Mouse (Mus musculus) olfactory bulb, adult 2 months (tissue): ENCODE data around the gene Crybb1.

Experiments
- CTCF ChIP-seq: fragments of 200-500 bp; IDR thresholded peaks from 2 replicates; pipeline ENCODE4 v1.5.1; 2012; ENCODE audit warnings: low read depth, mild to moderate bottlenecking, low read length, moderate library complexity; ENCODE audit not compliant: insufficient read depth
- POLR2A ChIP-seq: fragments of 200-500 bp; IDR thresholded peaks from 2 replicates; pipeline ENCODE4 v1.6.1; 2012; ENCODE audit warnings: mild to moderate bottlenecking, low read depth, low read length, moderate library complexity; ENCODE audit not compliant: insufficient read depth

- TF ChIP-seq POLR2A = no peak
- no peak for TF ChIP-seq CTCF
Measured at GRCm38 (mm10) chr5:112272934-112273333, 17.3 kb downstream of the Crybb1 start.
